Mouse (Mus musculus) frontal cortex, adult (tissue): ENCODE measurements at regions not wholly inside any gene's neighbourhood (a gene's known extent, or its start where the extent isn't known, plus 50 kb on each side); places are given as distances from the start of the nearest gene placed in this dataset.

Experiments used
- ATAC-seq: cut with Nextera tagmentation; 2 replicates; pipeline ENCODE4 v1.9.2; 2017; ENCODE audit warnings: mild to moderate bottlenecking, moderate library complexity, mixed read lengths; ENCODE audit not compliant: low TSS enrichment

DNA sequence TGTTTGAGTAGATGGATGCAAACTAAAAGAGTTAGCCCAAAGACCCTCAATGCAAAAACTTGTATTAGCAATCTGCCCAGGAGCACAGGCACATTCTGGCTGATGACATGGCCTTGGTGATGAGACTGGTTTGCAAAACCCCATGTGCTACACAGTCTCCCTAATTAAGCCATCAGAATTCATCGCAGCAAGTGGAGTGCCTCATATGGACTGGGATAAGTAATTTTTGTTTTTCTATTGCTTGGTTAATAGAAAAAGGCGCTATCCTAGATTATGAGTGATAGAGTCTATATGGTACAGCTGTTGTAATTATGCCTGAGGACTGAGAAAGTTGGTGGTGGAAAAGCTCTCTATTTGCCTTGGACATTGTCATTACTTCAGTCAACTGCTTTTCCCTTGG, 155.2 kb upstream of the Robo1 start:
- no peak for ATAC-seq

DNA sequence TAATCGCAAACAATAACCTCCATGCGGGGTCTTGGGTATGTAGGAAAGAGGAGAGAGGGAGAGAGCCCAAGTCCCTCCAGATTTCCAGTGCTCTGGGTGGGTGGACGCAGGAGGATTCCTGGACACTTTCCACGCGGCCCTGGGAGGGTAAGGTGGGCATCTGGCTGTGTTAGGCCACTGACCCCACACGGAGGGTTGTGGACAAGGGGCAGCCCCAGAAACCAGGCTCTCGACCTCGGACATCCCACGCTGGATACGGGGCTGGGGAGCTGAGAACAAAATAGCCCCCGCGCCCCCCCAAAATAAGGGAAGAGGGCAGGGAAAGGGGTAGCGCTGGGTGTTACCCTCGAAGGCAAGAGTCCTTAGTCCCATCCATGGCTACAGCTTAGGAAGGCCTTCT, 150.2 kb upstream of the Robo1 start:
- ATAC-seq, result no peak

DNA sequence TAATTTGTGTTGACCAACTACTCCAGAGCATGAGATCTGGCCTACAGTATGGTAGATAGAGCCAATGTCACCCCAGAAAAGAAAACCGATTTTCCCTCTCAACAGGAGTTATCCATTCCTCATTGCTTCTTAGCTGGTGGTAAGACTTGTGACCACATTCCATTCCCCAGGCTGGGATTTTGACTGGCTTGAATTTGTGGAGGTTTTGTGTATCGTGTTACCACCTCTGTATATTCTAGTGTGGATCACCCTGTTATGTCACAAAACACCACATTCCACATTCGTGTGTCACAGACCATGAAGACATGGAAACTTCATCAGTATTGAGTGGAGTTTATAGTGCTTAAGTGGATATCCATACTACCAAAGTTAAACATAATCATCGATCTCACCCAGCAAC, 148.7 kb upstream of the Robo1 start:
- ATAC-seq, result no peak

DNA sequence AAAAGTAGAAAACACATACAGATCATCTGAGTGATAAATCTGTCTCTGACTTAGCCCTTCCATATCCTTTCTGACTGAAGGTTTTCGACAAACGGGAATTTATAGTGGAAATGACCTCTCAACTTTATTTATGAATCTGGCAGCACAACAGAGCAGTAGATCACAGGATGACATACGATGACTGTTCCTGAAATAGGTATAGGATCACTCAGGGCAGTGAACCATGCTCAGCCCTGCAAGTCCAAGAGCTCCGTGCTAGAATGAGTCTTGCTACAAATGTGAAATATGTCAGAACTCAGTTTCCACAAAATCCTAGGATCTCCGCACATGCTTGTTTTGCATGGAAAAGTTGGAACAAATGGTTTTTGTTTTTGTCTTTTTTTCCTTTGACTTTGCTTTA, 132.4 kb upstream of the Robo1 start:
- no peak for ATAC-seq

DNA sequence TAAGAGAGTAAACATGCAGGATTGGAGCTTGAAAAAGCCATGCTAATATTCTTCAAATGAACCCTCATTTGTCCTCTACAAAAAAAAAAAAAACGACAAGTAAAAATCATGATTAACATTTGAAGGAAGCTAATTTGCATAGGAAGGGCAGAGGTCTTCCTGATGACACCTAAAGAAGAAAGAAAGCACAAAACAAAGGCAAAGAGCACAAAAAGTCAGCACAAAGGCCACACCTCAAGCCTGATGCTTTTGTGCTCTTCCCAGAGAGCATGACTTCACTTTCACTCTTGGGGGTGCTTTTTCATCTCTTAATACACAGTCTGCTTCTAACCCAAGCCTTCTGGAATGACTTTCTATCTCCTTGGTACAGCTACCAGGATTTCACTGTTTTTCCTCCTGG, 113.8 kb upstream of the Robo1 start:
- no peak for ATAC-seq

DNA sequence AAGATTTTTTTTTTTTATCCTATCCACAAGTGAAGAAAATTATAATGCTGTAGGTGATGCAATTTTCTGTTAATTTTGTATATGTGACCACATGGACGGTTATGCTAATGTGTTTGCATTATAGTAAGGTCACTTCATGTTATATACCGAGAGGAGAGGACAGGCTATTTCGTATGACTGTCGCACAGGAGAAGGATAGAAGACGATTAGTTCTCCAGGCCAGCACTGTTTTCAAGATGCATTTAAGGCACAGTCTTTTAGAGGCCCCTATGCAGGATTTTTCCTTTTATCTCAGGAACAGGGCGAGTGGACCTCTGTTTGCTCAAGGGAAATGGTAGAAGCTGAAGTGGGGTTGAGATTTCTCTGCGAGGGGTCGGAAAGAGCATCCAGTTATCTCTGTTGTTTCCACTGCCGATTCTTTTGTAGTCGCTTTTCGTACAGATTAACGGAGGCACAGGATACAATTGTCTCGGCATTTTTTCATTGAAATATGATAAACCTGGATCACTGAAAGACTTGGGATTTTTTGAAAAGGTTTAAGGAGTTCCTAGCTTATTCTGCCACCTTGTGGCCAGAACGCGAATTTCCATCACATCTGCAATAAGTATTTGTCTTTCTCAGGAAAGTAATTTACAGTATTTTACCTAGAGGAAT, 92.6 kb upstream of the Robo1 start:
- peak; percentile 87 for ATAC-seq

DNA sequence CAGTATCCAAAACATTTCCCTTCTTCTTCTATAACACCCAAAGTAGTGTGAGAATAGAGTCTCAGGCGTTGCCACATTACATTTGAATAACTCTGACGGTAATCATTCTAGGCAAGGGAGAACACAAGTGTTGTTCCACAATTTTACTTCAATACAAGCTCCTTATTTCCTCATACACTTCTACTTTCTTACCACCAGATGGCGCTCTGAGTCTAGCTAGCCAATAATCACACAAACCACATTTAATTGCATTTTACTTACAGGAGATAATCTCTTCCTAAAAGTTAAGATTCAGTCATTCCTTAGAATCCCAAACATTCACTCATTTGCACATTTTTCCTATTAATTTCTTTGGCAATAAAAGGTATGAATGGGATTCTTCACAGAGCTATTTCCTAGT, 90.1 kb upstream of the Robo1 start:
- peak; percentile 51; the same call in 1 of the 2 replicates for ATAC-seq

DNA sequence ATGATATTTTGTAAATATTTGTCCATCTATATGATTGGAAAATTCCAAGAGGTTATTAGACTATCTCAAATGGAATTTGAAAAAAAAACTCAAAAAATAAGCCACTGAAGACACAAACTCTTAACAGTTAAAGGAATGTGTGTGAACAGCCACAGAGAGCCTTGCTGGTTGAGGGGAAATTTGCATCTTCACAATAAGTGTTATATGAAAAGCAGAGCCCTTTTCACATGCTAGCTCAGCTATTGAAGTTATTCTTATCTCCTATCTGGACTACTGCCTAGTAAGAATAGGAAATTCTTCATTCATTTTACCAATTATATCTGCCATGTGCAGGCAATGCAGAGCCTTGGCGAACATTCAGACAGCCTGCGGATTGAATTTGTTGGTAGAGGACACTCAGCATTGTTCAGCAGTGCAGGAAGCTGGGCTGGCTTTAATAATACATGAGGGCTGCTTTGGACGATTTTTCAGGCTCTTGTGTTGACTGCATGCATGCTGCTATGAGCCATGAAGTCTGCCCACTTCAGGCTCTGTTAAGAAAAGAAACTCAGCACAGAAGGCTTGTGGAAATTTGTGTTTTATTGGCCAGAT, 86.1 kb upstream of the Robo1 start:
- ATAC-seq, result peak; percentile 88

DNA sequence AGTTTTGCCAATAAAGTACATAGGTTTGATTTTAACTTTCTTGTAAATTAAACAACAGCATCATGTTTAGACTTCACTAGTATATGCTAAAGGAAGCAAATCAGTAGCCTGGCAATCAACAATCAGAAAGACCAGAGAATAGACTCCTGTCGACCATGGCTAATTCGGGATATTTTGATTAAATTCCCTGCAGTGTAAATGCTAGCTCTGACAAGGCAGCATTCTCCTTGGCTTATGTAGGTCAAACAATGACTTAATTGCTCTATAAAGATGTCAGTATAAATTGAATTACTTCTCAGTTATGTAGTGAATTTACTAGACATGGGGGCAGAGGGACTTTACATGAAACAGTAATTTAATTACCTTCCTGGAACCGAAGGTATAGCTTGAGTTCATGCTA, 84.2 kb upstream of the Robo1 start:
- no peak for ATAC-seq

DNA sequence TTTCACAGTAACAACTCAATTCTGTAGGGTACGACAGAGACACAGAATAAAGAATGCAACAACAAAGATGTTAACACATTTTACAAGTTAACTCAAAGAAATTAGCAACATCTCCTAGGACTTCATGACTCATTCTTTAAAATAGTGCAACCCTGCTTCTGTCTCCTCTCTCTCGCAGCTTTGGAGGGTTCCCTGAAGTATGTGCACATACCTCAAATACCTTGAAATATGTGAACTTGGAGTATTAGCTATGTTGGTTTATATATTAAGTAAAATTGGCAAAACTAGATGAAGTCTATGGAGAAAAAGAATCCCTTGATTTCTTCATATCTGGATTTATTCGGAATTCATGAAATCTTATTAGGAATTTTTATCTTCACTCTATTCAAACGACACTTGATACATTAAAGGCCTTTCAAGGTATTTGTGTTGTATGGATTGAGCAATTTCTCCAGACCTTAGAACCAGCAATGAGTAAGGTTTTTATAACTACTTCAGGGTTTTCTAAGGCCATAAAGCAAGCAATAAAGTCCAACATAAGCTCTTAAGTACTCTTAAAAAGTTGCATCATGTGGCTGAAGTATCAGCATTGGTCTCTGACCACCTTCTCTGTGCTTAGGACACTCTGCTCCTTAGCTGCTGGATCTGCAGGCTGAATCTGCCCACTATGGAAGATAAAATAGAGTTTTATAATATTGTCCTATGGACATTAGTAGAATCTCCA, 82.8 kb upstream of the Robo1 start:
- ATAC-seq, result peak; percentile 23; the same call in 1 of the 2 replicates

DNA sequence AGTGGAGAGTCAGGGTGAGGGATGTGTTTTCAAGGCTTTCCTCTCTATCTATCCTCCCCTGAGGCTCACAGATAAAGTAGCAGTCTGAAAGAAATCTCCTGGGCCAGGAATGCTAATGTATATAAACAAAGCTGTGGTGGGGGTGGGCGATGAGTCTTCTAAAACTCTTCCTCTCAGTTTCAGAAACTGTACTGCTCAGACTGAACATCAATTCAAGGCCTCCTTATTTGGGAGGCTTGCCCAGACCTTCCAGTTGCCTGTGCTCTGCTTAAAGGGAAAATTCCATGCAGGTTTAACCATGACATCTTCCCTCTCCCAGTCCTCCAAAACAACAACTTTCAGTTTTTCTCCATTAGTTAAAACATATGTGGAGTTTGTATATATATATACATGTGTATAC, 73.7 kb upstream of the Robo1 start:
- ATAC-seq, result peak; percentile 38

DNA sequence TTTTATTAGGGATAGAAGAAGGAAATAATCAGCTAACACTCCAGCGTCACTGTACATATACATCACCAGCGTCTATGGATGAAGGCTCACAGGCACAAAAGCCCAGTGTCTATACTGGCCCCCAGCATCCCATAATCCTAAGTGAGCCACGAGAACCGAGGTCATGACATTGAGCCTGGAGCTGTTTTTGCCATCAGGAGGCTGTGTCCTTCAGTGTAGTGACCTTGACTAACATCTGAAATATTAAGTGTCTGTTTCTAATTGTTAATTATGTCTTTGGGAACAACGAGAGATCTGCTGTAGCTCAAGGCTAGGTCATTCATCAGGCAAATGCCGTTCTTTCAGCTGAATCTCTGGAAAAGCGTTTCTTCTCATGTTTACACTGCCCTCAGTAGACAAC, 68.5 kb upstream of the Robo1 start:
- ATAC-seq, result no peak

DNA sequence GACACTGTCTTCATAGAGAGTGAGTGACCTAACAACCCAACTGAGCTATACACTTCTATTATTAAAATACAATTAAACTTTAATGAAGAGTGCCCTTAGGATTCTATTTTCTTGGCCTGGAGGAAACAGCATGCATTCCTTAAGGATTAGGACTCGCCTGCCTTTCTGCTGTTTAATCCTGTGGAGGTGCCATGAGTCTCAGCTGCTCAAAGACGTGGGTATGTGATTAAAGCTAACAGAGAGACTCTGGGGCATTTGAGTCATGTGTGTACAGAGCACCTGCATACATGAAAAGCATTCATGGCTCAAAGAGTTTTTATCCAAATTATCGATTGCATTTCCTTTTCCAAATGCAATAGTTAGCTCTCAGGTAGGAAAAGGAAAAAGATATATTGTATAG, 51.7 kb upstream of the Robo1 start:
- ATAC-seq, result no peak
